Mouse (Mus musculus) hindbrain, embryonic 14.5 days (tissue): ENCODE results near the gene Srcin1. TPM values are rescaled to one million over a fixed set of nuclear protein-coding genes. Genes with fewer than 3 reads are reported as not detected.
A peak's percentile ranks its signal among the peaks of the same experiment; 100 is the strongest.

Source experiments
- ATAC-seq: fragments of 200-750 bp; cut with Nextera tagmentation; 2 replicates; pipeline ENCODE4 v1.8.0; 2017; ENCODE audit warnings: moderate number of reproducible peaks, mild to moderate bottlenecking, moderate TSS enrichment, moderate library complexity; ENCODE audit not compliant: low FRiP score
- DNase-seq: peaks from one replicate; pipeline ENCODE4 v3.0.0-alpha.2; 2015; ENCODE audit warnings: low spot score
- H3K27ac ChIP-seq: fragments of 300-500 bp; sonication (generic); 2 replicates; pipeline ENCODE4 v1.5.1; 2014; ENCODE audit warnings: mild to moderate bottlenecking, moderate library complexity
- H3K27me3 ChIP-seq: fragments of 300-500 bp; sonication (generic); 2 replicates; pipeline ENCODE4 v1.6.1; 2014; ENCODE audit warnings: mild to moderate bottlenecking, low read length, mixed read lengths; ENCODE audit not compliant: control insufficient read depth, insufficient read depth
- H3K36me3 ChIP-seq: fragments of 300-500 bp; sonication (generic); replicated peaks from 2 replicates; pipeline ENCODE4 v1.6.1; 2014; ENCODE audit not compliant: control insufficient read depth, insufficient read depth
- H3K4me1 ChIP-seq: fragments of 300-500 bp; sonication (generic); replicated peaks from 2 replicates; pipeline ENCODE4 v1.6.1; 2014; ENCODE audit warnings: antibody characterized with exemption, low read length, mixed read lengths; ENCODE audit not compliant: control insufficient read depth, insufficient read depth
- H3K4me2 ChIP-seq: fragments of 300-500 bp; sonication (generic); replicated peaks from 2 replicates; pipeline ENCODE4 v1.6.1; 2014; ENCODE audit warnings: mild to moderate bottlenecking, moderate library complexity
- H3K4me3 ChIP-seq: fragments of 300-500 bp; sonication (generic); replicated peaks from 2 replicates; pipeline ENCODE4 v1.5.1; 2014; ENCODE audit warnings: mild to moderate bottlenecking, low read length
- H3K9ac ChIP-seq: fragments of 300-500 bp; sonication (generic); 2 replicates; pipeline ENCODE4 v1.6.1; 2014
- H3K9me3 ChIP-seq: fragments of 300-500 bp; sonication (generic); 2 replicates; pipeline ENCODE4 v1.6.1; 2016; ENCODE audit warnings: low read length; ENCODE audit not compliant: control insufficient read depth
- WGBS: fragments of 180-500 bp; shearing (Covaris S2); extraction: QIAGEN DNeasy Blood & Tissue Kit; methylation state at CpG from one replicate; pipeline ENCODE4 v1.1.7; 2014; 5-methylcytosine and 5-hydroxymethylcytosine counted together
- polyA plus RNA-seq: library from polyadenylated mRNA; unstranded; fragments of >200 nt; fragmentation: Nextera tagmentation; extraction: Ambion mirVana; gene quantifications from 2 replicates; pipeline ENCODE4 v1.2.1, GENCODE M21; 2014

The Srcin1 gene
- polyA plus RNA-seq, 1 experiment from 2014 or later: 9.1 TPM

DNA sequence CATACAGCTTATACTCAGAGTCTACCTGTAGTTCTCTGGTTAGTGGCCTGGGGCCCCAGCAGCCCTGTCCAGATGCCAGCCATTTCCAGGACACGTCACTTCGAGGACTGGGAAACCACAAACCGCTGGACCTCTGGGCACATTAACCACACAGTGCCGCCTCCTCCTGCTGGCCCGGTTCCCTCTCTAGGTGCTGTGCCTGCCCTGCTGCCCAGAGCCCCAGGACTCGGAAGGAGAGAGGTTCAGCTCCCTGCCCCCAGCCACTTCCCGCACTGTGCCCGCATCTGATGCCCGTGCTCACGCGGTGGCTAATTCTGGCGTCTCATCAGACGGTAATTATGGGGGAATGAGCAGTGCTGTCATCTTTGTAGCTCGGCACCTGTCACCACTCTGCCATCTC is 12.3 kb downstream of the Srcin1 start:
- Histone ChIP-seq H3K4me2 (no peak overlapping the region), H3K9me3 (no peaks in the 10 kb centered on the region), H3K4me1 (peaks cover 71% of the 10 kb centered on the region), H3K36me3 (no peaks in the 10 kb centered on the region), H3K27me3 (no peaks in the 10 kb centered on the region), H3K4me3 (no peak overlapping the region), H3K27ac (no peak overlapping the region), H3K9ac (no peak overlapping the region)
- DNase-seq: no peak
- ATAC-seq: 0 out of 2 replicates have a peak, but pooled peaks have one; percentile 19
- WGBS: 29% methylated on average over 14 of the region's 14 CpGs

DNA sequence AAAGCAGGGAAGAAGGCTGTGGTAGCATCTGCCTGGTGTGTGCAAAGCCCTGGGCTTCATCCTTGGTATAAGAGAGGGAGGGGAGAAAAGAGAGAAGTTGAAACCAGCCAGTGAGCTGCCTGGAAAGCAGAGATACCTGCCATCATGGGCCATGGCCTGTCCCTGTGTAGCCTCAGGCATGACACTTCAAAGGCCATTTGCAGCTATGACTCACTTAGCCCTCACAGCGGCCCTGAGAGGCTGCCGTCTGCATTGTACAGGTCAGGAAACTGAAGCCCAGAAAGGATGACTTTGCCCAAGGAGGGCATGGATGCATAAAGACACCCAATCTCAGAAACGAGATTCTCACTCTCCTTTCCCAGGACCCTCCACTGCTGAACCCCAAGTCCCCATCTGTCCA is 13.4 kb downstream of the Srcin1 start:
- Histone ChIP-seq H3K9ac (no peak overlapping the region), H3K4me2 (no peak overlapping the region), H3K4me3 (no peak overlapping the region), H3K36me3 (no peaks in the 10 kb centered on the region), H3K27ac (no peak overlapping the region), H3K27me3 (no peaks in the 10 kb centered on the region), H3K4me1 (peaks cover 64% of the 10 kb centered on the region), H3K9me3 (no peaks in the 10 kb centered on the region)
- DNase-seq: no peak
- no peak for ATAC-seq
- 54% methylated on average over 3 of the region's 3 CpGs for WGBS

DNA sequence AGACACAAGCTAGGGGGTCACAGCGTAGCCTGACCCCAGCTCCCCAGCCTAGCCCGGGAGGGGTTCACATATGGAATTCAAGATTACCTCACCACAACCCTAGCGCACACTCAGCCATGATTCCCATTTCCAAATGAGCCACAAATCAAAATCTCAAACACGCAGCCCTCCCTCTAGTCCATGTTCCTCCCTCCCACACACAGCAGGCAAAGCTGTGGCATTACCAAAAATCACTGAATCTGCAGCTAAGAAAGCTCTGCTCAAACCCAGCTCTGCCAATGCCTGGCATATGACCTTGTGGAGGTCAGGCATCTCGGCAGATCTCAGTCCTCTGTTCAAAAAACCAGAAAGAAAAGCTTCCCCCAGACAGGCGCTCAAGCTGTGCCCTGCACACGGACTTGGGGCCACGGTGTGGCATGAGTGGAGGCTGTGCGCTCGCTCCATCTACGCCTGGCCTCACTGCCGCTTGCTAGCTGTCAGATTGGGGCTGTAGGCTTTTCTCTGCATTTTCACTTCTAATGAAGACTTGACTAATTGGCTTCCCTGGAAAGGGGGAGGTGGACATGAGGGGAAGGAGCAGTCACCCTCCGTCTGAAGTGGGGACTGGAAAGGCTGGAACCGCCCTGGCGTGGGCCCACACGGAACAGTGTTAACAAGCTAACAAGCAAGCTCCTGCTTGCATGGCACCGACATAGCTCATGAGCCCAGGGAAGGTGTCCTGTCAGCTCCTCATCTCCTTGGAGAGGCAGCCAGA is 15.6 kb downstream of the Srcin1 start:
- peak overlapping the region; percentile 3; the same call in 1 of the 2 replicates for H3K27ac ChIP-seq
- 36% methylated on average over 17 of the region's 17 CpGs for WGBS
- H3K9ac ChIP-seq: peak overlapping the region; percentile 26; the same call in 1 of the 2 replicates

DNA sequence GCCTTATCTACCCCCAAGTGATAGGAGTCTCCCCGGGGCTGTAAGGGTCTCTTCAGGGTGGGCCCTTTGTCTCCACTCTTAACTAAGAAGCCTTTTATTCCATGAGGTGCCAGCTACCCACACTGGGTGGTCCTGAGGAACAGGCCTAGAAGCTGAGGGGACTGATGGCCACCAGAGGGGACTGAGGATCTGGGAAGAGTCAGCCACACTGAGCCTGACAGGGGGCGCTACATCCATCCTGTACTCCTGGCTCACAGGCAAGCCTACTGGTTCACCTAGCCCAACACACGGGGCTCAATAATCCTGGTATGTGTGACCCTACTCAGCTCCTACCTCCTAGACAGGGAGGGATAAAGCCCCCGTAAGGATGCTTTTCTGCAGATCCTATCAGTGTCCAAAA is 16.4 kb downstream of the Srcin1 start:
- H3K27ac ChIP-seq: no peak overlapping the region
- 31% methylated on average over 4 of the region's 4 CpGs for WGBS
- no peak overlapping the region for H3K4me3 ChIP-seq

More for the DNA sequence above, 15.6 kb downstream of the Srcin1 start:
- DNase-seq: no peak
- no peak overlapping the region for H3K4me3 ChIP-seq
- no peaks in the 10 kb centered on the region for H3K36me3 ChIP-seq
- H3K27me3 ChIP-seq: no peaks in the 10 kb centered on the region
- H3K4me1 ChIP-seq: peaks cover 57% of the 10 kb centered on the region
- ATAC-seq: no peak
- H3K9me3 ChIP-seq: no peaks in the 10 kb centered on the region
- H3K4me2 ChIP-seq: no peak overlapping the region

DNA sequence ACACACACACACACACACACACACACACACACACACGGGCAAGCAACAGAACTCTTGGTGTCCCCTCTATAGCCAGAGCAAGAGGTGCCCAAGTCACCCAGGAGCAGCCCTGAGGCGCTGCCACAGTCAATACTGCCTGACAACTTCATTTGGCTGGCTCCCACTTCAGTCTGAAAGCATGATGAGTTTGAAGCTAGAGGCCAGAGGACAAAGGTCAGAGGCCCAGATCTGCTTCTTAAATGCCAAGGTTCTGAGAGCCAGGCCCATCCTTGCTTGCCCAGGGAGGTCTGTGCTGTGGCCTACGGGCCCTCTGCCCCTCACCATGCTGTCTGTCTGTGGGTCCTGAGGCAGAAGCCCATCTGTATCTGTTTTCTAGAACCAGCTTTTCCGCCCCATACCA is 18.1 kb downstream of the Srcin1 start:
- WGBS: 60% methylated on average over 4 of the region's 4 CpGs
- Histone ChIP-seq H3K9me3 (no peaks in the 10 kb centered on the region), H3K27ac (no peak overlapping the region), H3K9ac (0 out of 2 replicates have a peak overlapping the region, but pooled peaks have one; percentile 19), H3K4me1 (peaks cover 45% of the 10 kb centered on the region), H3K4me2 (no peak overlapping the region), H3K4me3 (no peak overlapping the region), H3K36me3 (no peaks in the 10 kb centered on the region), H3K27me3 (no peaks in the 10 kb centered on the region)
- DNase-seq (no peak), ATAC-seq (no peak)

More for the DNA sequence above, 16.4 kb downstream of the Srcin1 start:
- Histone ChIP-seq H3K4me1 (peaks cover 48% of the 10 kb centered on the region), H3K36me3 (no peaks in the 10 kb centered on the region), H3K27me3 (no peaks in the 10 kb centered on the region), H3K9ac (no peak overlapping the region), H3K9me3 (no peaks in the 10 kb centered on the region), H3K4me2 (no peak overlapping the region)
- ATAC-seq (no peak), DNase-seq (no peak)

DNA sequence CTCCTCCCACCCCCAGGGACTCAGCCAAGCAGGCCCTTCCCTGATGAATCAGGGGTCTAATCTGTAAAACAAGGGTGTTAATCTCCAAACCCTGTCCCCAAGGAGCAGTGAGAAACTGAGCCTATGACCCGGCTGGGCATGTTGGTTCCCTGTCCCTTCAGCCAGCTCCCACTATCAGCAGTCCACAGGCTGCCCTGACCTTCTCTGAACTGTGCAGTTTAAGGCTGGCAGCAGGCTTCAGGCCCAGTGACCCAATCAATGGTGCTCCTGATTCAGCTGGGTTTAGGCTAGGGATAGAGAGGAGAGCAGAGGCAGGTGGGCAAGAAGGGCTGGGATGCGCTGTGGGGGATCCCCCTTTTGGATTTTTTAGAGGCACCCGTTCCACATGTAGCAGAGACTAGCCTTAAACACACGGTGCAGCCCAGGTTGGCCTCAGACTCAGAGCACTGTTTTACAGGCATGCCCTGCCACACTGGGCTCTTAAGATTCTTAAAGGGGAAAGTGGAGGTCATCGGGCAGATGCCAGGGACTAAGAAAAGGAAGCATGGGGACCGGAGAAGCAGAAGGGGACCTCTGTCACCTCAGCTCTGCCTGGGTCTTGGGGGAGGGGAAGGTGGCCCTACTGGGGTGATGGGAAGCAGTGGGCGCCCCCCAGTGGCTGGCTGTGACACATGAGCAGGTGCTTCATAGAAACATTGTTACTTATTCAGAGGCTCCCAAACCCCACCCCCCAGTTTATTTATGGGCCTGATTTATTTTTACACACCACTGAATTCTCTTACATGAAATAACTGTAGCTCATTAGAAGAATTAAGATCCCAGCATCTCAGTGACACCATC is 19.2 kb downstream of the Srcin1 start:
- ATAC-seq (no peak), DNase-seq (peak; percentile 59)
- Histone ChIP-seq H3K27ac (no peak overlapping the region), H3K4me2 (no peak overlapping the region), H3K4me3 (no peak overlapping the region), H3K4me1 (peaks cover 45% of the 10 kb centered on the region), H3K9me3 (no peaks in the 10 kb centered on the region), H3K36me3 (no peaks in the 10 kb centered on the region), H3K27me3 (no peaks in the 10 kb centered on the region), H3K9ac (0 out of 2 replicates have a peak overlapping the region, but pooled peaks have one; percentile 18)
- WGBS: 11% methylated on average over 7 of the region's 7 CpGs

DNA sequence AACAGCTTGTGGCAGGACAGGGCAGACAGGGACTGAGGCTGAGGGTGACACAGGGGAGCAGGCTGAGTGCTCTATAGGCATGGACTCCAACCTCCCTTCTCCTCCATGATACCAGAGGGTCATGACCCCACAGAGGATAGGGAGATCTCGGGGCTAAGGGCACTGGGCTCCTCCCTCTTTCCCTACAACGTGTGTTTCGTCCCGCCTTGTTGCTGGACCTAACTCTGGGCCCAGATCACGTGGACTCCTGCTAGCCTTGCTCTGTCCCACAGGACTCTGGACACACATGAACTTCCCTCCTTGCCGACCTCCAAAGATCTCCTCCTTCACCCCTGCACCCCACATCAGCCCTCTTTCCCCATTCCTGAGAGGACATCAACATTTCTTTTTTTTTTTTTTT is 20.8 kb downstream of the Srcin1 start:
- ATAC-seq (no peak), DNase-seq (no peak)
- no peak overlapping the region for H3K9ac ChIP-seq
- no peaks in the 10 kb centered on the region for H3K9me3 ChIP-seq
- no peak overlapping the region for H3K4me3 ChIP-seq
- whole genome bisulfite sequencing: 29% methylated on average over 6 of the region's 6 CpGs
- H3K36me3 ChIP-seq: 0 out of 2 replicates have a peak, but pooled peaks cover 6% of the 10 kb centered on the region
- 0 out of 2 replicates have a peak, but pooled peaks cover 7% of the 10 kb centered on the region for H3K27me3 ChIP-seq
- H3K4me1 ChIP-seq: peaks cover 33% of the 10 kb centered on the region
- H3K4me2 ChIP-seq: no peak overlapping the region
- no peak overlapping the region for H3K27ac ChIP-seq

DNA sequence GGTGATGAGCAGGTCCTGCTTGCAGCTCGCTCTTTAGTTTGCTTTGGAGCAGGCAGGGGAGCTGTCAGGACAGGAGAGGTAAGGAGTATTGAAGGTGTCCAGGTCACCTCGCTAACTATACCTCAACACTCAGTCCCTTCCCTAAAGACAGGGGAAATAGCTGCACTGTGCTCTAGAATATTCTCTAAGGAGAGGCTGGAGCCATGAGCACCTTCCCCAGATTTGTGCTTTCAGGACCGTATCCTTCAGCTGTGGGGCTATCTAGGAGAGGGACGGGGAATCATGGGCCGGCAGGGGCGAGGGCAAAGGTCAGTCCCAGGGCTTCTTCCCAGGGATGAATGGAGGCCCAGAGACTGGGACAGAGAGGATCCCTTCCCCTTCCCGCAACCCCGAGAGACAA is 23.8 kb downstream of the Srcin1 start:
- no peak overlapping the region for H3K4me2 ChIP-seq
- 10% methylated on average over 8 of the region's 8 CpGs for WGBS
- DNase-seq (no peak), ATAC-seq (no peak)
- H3K4me1 ChIP-seq: peaks cover 13% of the 10 kb centered on the region
- 0 out of 2 replicates have a peak overlapping the region, but pooled peaks have one; percentile 20 for H3K9ac ChIP-seq
- H3K9me3 ChIP-seq: no peaks in the 10 kb centered on the region
- no peak overlapping the region for H3K4me3 ChIP-seq
- H3K36me3 ChIP-seq: 0 out of 2 replicates have a peak, but pooled peaks cover 9% of the 10 kb centered on the region
- peaks cover 33% of the 10 kb centered on the region for H3K27me3 ChIP-seq
- no peak overlapping the region for H3K27ac ChIP-seq

DNA sequence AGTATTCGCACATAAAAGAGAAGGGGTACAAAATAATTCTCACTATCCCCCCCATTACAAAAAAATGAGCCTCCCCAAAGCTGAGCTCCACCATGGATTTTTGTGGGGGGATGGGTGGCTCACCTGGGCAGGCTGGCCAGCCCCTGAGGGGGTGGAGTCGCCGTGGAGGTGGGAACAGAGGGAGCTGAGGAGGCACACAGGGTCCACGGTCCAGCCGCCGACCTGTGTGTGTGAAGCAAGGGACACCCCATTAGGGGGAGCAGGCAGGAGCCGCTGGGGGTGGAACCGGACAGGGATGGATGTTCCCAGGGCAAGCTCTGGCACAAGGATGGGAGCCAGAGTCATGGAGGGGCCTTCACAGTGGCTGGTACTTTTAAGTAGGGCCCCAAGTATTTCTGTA is 27.2 kb downstream of the Srcin1 start:
- ATAC-seq (no peak), DNase-seq (no peak)
- 0 out of 2 replicates have a peak, but pooled peaks cover 9% of the 10 kb centered on the region for H3K36me3 ChIP-seq
- 57% methylated on average over 8 of the region's 8 CpGs for WGBS
- H3K9ac ChIP-seq: no peak overlapping the region
- no peak overlapping the region for H3K4me3 ChIP-seq
- H3K4me1 ChIP-seq: peaks cover 19% of the 10 kb centered on the region
- H3K9me3 ChIP-seq: no peaks in the 10 kb centered on the region
- no peak overlapping the region for H3K27ac ChIP-seq
- no peak overlapping the region for H3K4me2 ChIP-seq
- H3K27me3 ChIP-seq: peaks cover 34% of the 10 kb centered on the region
